Mouse (Mus musculus): ENCODE measurements around the gene Tepsin.

The Tepsin gene

DNA sequence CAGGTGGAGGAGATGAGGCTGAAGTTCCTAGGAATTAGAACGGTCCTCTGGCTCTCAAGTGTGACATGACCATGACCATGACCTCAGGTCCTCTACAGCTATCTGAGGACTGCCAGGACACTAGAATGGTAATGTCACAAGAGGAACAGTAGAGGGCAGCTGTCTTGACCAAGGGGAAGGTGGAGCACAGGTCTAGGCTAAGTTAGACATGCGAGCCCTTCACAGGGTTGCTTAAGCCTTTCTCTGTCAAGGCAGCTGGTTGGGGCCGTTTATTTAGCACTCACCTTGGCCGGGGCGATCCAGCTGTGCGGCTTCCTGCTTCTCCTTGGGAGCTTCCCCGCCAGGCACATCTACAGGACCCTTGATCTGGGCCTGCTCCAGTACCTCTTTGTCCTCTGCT, 12.0 kb upstream of the Tepsin start:
- DNase-seq = no peak

DNA sequence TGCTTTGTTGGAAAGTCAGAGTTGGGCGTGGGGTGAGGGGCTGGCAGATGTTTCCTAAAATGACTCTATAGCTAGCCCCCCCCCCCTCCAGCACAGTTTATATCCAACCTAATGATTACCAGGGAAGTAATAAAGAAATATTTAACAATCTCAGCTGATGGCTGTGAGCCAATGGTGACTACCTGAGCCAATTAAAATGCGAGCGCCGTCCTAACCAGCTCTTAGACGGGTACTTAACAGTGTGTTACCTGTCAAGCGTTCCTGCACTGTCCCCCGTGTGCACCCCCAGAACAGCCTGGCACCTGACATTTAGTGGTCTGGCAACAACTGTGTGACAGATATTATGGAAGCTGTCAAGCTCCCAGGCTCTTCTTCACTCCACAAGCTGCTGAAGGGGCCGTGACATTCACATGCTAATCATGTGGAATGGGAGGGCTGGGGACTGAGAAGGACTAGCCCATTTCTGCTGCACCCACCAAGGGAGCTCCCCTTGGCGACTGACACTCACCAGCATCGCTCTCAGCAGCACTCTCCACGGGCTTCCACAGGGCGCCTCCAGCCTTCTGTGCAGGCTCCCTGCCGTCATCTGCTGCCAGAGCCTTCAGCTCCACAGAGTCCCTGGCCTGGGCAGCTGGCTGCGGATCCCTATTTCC, 11.2 kb upstream of the Tepsin start:
- no peak for DNase-seq

DNA sequence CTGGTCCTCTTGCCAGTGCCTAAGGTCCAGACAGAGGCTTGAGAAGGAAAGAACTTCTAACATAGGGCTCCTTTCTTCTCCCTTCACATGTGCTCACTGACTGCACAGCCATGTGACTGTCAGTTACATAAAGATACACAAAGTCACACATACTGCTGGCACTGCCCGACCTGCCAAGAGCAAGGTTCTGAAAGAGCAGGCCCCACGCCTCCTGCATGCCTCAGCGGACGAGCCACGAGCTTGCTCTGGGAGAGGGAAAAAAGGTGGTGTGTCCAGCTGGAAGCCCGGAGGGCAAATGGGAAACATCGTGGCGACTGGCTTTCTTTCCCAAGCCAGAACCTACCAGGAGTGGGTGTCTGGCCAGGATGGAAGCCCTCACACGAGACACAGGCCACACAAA, 9.3 kb upstream of the Tepsin start:
- no peak for DNase-seq

DNA sequence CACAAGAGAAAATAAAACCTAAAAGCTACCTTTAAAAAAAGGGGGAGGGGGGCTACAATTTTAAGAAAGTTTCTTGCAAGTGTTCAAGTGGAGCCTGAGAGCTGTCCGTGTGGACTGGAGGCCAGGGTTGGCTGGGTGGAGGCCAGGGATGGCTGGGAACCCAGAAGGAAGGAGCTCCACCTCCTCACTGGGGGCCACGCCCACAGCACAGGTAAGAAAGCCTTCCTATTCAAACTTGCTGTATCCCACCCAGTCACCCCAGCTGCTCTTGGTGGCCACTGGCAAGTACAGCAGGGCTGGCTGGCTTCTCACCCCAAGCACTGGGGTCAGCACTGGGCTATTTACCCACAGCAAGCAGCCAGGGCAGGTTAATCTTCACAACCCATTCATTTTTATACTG, 8.5 kb upstream of the Tepsin start:
- no peak for DNase-seq

DNA sequence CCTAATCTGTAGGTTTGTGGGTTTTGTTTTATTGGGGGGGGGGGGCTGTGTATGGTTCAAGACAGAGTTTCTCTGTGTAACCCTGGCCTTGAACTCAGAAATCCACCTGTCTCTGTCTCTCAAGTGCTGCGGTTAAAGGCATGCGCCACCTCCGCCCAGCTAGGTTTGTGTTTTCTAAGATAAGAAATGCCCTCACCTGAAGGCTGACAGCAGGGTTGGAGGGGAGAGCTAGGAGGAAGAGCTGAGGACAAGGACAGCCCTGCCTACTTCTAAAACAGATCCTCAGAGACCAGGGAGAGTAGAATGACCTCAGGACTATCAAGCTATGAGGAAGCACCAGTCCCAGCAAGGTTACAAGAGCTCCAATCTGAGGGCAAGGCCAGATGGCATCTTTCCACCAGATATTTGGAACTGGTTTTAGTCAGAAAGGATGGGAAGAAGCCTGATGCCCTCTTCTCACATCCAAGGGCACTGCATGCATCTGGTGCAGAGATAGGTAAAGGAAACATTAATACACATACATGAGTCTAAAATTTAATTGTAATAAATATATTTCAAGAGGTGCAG, 5.0 kb upstream of the Tepsin start:
- no peak for DNase-seq

DNA sequence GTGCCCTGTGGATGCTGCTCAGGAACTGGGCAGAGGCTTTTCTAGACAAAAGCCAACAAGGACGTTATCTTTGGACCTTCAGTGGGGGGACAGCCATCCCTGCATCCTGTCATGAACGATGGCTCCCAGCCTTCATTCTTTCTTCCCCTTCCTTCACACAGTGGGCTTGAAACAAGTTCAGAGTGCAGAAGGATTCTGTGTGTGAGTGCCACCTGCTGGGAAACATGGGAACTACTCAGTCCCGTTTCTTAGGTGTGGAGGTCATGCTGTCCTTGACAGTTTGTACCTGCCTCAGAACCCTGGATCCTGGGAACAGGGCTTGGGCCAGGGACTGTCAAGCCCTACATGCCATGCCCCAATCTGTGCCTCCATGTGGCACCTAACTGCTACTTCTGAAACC, 2.5 kb upstream of the Tepsin start:
- DNase-seq = peak; percentile 74

DNA sequence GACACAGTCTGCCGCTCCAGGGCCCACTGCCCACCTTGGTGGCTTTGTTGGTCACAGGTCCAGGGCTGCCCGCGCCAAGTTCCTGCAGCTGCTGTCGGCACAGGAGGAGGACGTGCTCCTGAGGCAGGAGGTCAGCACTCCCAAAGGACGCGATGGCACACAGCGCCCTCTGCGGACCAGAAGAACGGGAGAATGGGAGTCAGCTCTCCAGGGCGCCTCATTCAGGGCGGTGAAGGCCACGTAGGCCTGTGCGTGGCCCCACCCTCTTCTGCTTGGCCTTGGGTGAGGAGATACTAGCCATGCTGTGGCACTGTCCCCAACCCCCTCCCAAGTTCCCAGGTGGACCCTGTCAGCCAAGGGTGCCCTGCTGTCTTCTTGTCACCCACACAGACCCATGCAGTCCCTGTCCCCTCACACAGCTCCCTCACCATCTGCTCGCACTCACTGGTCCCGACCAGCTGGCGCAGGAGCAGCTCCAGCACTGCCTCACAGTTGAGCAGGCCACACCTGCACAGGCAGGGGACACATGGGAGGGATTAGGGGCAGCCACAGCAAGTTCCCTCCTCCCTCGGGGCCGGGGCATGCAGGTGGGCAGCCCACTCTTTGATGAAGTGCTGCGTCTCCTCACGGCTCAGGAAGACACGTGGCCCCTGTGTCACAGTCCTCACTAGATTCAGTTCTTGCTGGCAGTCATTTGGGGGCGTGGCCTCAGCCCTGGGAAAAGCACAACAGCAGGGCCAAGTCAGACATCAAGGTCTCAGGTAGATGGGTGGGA, 5.5 kb downstream of the Tepsin start:
- peak; percentile 65 for DNase-seq

DNA sequence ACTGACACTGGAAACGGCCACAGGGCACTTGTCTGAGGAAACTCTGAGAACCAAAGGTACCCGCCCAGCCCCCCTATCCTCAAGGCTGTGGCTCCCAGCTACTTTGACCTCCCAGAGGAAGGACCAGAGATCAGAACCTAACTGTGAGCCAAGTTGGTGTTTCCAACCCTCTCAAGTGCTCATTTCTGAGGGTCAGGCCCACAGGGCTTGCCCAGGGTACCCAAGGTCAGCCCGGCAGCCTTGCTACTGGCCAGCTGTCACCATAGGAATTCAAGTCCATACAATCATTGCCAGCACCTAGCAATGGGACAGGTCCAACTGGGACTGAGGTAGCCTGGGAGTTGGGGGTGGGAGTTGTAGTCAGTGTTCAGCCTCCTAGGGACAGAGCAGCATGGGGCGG, 7.9 kb downstream of the Tepsin start:
- no peak for DNase-seq

DNA sequence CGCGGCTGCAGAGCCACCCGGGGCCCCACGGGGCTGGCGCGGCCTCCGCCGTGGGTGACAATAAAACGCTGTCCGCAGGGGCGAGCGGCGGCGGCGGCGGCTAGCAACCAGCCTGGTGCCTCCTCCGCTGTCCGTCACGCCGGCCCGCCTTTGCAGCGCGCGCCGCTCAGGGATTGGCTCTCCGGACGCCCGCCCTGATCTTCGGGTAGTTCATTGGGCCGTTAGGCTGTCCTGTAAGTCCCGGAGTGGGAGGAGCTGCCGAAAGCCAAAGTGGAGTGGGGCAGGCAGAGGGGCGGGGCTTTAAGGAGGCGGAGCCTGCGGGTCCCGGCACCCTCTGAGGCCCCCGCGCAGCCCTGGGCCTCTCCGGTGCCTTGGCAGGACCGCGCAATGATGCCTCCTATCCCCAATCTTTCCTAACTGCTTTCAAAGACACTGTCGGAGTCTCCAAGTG, 11.8 kb downstream of the Tepsin start, which contains the start of gene Cep131:
Gene Cep131 (minus strand): TSS at position 126 of the 451 bp plus-strand sequence.
- peak; percentile 99 for DNase-seq

DNA sequence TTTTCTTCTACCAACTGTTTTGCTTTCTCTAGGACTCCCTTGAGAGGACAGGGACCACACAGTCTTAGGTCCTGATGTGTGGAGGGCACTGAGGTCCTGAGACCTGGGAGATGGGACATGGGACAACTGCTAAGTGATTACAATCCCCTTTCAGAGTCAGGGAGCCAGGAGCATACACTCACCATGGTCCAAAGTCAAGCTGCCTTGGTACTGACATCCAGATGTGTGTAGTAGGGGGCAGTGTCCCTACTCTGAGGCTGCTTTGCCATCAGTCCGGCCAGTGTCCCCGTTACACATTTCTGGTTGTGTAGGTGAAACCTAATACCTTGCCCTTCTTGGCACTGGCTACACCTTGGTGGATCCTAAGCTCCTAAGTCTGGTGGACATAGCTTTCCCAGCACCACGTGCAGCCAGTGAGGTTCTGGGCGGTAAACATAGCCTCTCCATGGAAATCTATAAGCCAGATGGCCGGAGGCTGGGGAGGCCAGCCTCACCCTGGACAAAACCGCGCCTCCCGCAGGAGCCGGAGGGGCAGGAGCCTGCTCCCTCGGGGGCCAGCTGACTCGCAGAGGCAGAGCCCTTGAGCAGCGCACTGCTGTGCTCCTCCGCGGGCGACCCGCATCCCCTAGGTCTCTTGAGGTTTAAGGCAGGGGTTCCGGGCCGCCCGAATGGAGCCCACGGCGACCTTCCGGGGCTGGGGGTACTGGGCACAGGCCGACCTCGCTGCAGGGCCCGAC, 12.5 kb downstream of the Tepsin start:
- peak; percentile 53 for DNase-seq

DNA sequence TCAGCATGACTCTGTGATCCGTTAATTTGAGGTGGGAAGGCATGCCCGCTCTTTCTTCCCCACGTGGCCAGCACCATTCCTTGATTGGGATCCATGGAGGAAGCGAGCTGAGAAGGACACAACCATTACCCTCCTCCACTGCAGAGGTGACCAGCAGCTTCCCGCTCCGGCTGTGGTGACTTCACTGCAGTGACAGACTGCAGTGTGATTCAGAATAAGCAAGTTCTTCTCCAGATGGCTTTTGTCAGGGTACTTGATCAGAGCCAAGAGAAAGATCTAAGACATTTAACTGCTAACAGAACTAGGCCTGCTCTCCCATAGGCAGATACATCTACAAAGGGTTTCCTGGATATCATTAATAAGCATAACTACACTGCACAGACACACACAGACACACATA, 18.2 kb downstream of the Tepsin start:
- DNase-seq = no peak

DNA sequence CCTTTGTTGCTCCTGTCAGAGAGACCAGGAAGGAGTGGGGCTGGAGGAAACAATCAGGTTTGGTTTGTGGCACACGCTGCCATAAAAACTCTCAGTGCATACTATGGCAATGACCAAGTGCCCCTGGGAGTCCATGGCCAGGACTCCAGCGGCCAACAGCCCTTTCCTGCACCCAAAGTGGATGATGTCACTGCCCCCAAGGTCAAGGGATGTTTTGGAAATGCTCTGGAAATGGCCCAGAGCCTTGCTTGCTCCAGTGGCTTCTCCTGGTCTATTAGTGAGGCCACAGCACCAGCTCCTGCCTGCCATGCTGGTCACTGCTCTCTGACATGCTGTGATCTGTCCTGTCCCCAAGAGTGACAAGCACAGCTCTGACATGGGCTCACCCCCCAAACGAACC, 22.3 kb downstream of the Tepsin start:
- DNase-seq = no peak

DNA sequence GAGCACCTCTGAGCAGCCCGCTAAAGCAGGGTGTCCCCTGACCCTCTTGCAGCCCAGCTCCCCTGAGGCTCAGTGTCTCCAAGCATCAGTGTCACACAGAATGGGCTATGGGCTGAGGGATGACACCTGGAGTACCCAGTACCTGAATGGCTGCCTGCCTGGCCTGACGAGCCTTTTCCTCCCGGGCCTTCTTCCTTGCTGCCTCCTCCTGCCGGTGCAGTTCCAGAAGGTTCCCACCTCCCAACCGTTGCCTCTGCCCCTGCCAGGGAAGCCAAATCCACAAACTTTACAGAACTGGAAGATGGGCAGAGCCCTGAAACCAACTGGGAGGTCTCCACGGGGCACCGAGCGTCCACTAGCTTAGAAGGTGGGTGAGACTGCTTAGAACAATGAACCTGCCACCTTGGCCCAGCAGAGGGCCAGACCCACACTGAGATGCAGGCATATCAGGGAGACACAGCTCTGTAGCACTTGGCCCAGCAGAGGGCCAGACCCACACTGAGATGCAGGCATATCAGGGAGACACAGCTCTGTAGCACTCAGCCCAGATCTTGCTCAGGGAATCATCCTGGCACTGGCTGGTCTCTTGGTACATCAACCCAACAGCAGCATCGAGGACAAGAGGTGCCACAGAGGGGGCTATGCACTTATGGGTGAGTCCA, 25.4 kb downstream of the Tepsin start:
- no peak for DNase-seq

DNA sequence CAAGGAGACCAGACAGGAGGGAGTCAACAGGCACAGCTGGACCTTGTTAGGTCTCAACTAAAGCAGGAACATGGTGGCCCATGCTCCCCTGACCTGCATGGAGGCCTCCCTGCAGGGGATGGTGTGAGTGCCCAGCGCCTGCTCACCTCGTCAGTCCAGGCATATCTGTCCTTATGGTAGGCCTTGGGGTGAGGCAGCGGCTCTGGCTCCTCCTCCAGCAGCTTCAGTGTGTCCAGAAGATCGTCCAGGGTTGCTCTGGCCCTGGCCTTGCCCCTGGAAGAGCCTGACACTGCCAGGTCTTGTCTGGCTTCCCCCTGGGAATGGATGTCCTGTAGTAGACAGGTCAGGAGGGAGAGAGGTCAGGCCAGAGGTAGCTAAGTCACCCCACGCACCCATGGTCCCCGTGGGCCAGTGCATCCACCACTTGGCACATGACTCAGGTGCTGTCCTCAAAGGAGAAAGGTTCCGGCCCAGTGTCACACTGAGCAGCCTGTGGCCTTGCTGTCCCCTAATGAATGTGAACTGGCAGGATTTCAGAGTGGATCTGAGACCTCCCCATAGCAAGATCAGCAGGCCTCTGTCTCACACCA, 26.7 kb downstream of the Tepsin start:
- DNase-seq = no peak

DNA sequence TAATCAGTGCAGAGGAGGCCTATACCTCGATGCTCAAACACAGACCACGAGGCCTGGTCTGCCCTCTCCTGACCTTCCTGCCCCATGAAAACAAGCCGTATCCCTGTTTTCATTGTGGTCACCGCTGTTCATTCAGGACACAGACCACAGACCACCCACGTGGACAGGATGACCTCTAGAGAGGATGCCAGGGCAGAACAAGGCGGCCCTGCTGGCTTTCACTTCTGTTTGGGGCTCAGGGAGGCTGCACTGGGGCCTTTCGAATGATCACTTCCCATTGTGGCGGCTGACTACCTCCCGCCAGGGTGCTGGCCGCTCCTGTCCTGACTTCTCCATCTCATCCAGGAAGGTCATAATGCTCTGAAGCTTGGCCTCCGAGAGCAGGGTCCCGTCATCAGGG, 27.5 kb downstream of the Tepsin start:
- DNase-seq = no peak

DNA sequence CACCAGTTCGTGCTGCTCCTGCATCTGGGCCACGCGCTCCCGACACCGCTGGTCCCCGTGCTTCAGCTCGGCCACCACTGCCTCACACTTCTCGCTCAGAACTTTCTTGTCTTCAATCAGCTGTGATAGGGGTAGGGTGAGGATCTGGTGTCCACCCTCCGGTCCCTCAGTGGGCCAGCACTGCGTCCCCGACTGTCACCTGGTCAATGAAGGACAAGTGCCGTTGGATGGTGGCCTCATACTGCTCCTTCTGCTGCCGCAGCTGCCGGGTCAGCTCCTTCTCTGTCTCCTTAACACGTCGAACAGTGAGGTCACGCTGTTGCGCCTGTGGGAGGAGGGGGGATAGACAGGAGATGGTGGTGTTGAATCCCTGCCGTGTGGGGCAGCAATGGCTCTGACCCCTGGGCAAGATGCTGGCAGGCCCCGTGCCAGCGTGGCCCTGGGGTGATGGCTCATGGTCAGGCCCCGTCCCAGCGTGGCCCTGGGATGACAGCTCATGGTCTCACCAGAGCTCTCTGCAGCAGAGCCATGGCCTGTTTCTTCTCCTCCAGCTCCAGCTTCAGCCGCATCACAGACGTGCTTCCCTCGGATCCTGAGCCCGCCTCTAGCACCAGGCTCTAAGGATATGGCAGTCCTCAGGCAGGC, 28.1 kb downstream of the Tepsin start:
- DNase-seq = no peak

DNA sequence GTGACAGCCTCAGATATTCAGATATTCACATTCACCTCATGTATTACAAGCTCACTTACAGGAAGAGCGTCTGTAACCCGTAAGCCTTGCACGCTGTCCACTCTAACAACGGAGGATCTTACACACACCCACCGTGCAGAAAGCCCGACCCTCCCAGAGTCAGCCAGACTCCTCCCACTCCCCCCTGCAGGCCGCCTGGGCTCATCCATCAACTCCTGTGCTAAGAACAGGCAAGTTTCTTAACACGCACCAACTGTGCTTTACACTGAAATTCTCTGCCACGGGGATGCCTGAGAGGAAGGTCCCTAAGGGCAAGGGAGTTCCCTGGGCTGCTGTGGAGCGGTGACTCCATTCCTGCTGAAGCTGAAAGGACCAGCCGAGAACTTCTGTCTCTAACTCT, 29.3 kb downstream of the Tepsin start:
- DNase-seq = no peak

DNA sequence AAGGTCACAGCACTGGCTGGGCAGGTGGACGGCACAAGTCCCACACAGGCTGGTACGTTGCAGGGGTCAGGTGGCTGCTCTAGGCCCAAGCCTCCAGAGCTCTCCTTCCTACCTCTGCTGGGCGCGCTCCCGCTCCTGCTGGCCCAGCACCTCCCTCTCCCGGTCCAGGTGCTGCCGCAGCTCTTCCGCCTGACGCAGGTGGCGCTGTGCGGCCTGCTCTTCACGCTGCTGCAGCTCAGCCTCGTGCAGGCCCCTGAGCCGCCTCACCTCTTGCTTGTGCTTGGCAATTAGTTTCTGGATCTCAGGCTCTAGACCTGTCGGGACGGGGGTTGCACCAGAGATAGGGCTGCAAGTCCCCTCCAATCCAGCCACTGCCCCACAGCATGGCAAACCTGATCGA, 30.7 kb downstream of the Tepsin start:
- no peak for DNase-seq

DNA sequence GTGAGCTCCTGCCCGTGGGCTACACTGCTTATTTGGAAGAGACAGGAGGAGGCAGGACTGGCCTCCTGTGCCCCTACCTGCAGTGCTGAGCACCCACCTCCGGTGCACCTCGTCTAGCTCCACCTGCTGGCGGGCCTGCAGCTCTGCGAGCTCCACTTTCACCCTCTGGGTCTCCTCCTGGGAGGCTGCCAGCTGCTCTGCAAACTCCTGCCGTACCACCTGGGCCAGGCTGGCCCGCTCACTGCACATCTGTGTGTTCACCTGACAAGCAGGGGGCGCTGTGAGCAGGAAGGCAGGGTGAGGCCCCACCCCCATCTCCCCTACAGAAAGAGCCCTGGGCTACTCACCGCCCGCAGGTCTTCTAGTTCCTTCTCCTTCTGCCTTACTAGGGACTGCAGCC, 33.2 kb downstream of the Tepsin start:
- peak; percentile 72 for DNase-seq

DNA sequence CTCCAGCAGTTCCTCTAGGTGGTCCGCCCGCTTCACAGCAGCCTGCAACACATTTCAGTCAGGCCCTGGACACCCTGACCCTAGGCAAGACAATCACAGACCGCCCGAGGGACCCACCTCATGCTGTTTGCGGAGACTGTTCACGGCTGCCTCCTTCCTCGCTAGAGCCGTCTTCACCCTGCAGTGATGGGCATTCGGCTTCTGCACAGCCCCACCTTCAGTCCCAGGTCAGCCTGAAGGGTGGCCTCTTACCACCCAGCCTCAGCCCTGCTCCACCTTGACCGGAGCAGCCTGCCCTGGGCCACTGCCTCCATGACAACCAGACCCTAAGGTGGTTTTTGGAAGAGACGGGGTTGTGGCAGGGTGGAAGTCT, 33.9 kb downstream of the Tepsin start:
- no peak for DNase-seq

DNA sequence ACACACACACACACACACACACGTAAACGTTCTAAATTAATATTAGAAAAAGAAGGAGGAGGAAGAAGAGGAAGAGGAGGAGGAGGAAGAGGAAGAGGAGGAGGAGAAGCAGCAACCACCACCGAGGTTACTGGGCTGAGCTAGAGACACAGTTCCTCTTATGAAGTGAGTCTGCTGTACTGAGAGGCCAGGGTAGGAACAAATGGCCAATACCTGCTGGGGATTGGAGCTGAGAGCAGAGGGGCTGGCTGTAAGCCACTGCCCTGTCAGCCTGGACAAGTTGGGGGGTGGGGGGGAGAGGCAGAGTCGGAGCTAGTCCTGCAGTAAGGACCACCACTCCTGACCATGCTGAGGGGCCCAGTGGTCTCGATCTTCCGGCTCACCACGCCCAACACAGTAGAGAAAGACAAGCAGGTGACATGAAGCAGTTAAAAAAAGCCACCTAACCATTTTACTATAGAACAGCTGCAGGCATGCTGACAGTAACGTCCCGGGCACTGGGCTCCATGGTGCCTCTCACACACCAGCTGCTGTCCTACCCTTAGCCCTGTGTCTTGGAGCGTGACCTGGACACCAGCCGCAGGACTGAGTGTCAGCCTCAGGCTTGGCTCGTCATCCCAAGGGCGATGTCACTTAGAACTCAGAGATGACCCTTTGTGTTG, 34.4 kb downstream of the Tepsin start:
- no peak for DNase-seq

DNA sequence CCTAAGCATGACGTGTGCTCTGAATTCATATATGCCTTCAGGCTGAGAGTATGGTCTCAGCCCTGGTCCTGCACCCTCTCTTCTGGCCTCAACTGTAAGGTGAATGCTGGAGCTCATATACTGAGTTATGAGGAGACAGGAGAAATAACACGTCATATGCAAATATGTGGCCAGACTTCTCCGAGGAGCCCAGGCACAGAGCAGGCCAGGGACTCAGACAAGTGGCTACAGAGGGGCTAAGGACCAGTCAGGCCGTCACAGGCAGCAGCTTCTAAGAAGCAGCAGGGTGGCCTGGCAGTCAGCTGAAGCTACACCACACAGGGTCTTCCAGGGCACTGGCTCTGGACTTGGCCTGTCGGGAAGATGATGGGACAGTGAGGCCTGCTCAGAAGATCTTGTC, 35.2 kb downstream of the Tepsin start:
- DNase-seq = no peak
